ENCODE assay signal across 18 mouse cellular contexts in the genomic region with DNA sequence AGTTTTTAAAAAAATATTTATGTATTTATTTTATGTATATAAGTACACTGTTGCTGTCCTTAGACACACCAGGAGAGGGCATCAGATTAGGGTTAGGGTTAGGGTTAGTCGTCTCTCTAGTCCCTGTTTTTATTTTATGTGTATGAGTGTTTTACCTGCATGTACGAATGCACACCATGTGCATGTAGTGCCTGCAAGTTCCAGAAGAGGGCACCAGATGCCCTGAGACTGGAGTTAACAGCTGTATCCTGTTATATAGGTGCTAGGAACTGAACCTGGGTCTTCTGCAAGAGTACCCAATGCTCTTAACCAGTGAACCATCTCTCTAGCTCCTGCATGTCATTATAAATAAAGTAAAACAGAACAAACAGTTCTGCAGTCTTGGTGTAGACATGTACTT. TPM values are rescaled to one million over a fixed set of nuclear protein-coding genes. Genes with fewer than 3 reads are reported as not detected.
DNase-seq lines count a peak whose midpoint lies in the region; ATAC-seq and TF ChIP-seq lines count a peak whose summit lies in the region.
"Had no signal": no experiment of that assay in that cellular context is flagged by ENCODE, and none has a peak within 500 bp of the region (broad histone marks: within the 10 kb centered on the region; RNA-seq: fewer than 3 reads in every experiment).

No protein-coding gene starts in this region.

- no peak for ATAC-seq in kidney, postnatal 0 days (replicated peaks; ENCODE audit: low FRiP score, low read depth)
- no peak for ATAC-seq in midbrain, postnatal 0 days (ENCODE audit: low FRiP score)
- no peak for ATAC-seq in midbrain, embryonic 13.5 days
- no peak for ATAC-seq in stomach, postnatal 0 days (ENCODE audit: low FRiP score, low TSS enrichment)
- ATAC-seq: forebrain, embryonic 13.5 days; midbrain, embryonic 15.5 days had no signal

- H3K27me3 ChIP-seq in kidney, postnatal 0 days (ENCODE audit: insufficient read depth, low read length), result no peaks in the 10 kb centered on the region
- no peaks in the 10 kb centered on the region for H3K27me3 ChIP-seq in midbrain, postnatal 0 days (ENCODE audit: insufficient read depth, low read length)
- no peaks in the 10 kb centered on the region for H3K27me3 ChIP-seq in midbrain, embryonic 13.5 days
- H3K27me3 ChIP-seq in MEL (ENCODE audit: control insufficient read depth in 1 of 2, insufficient read depth in 2 of 2, low read length in 2 of 2), result no peaks in the 10 kb centered on the region; a peak in 1 of 4 replicates
- H3K27me3 ChIP-seq in stomach, postnatal 0 days (ENCODE audit: control insufficient read depth, insufficient read depth, low read length), result no peaks in the 10 kb centered on the region
- H3K27me3 ChIP-seq in cerebellum, adult 2 months (ENCODE audit: control insufficient read depth, insufficient read depth, low read length), result 0 out of 2 replicates have a peak, but pooled peaks cover 2% of the 10 kb centered on the region
- H3K27me3 ChIP-seq: forebrain, embryonic 13.5 days; liver, embryonic 15.5 days; midbrain, embryonic 15.5 days had no signal

- H3K4me2 ChIP-seq in kidney, postnatal 0 days (ENCODE audit: low read length), result no peak overlapping the region
- no peak overlapping the region for H3K4me2 ChIP-seq in midbrain, postnatal 0 days (ENCODE audit: low read depth, low read length, poor library complexity, severe bottlenecking)
- H3K4me2 ChIP-seq in midbrain, embryonic 13.5 days (replicated peaks), result no peak overlapping the region
- H3K4me2 ChIP-seq in stomach, postnatal 0 days (replicated peaks; ENCODE audit: low read depth), result no peak overlapping the region
- H3K4me2 ChIP-seq: forebrain, embryonic 13.5 days; liver, embryonic 15.5 days; midbrain, embryonic 15.5 days had no signal

- TF ChIP-seq EP300 in MEL (IDR thresholded peaks at IDR 0.05; ENCODE audit: low read depth in 1 of 2, low read length in 2 of 2), result no peak
- TF ChIP-seq EP300 in stomach, postnatal 0 days (optimal IDR thresholded peaks at IDR 0.05), result no peak

- no peaks in the 10 kb centered on the region for H3K36me3 ChIP-seq in kidney, postnatal 0 days (ENCODE audit: insufficient read depth, low read length)
- H3K36me3 ChIP-seq in midbrain, postnatal 0 days (ENCODE audit: insufficient read depth, low read length), result peaks cover 4% of the 10 kb centered on the region; the same call in 1 of the 2 replicates
- no peaks in the 10 kb centered on the region; the same call in 1 of the 2 replicates for H3K36me3 ChIP-seq in midbrain, embryonic 13.5 days
- H3K36me3 ChIP-seq in MEL (ENCODE audit: control insufficient read depth in 1 of 2, insufficient read depth in 2 of 2, low read length in 2 of 2), result no peaks in the 10 kb centered on the region
- no peaks in the 10 kb centered on the region for H3K36me3 ChIP-seq in stomach, postnatal 0 days (ENCODE audit: control insufficient read depth, insufficient read depth, low read length)
- H3K36me3 ChIP-seq: liver, embryonic 15.5 days; midbrain, embryonic 15.5 days had no signal

- no peaks in the 10 kb centered on the region for H3K4me1 ChIP-seq in kidney, postnatal 0 days (replicated peaks; ENCODE audit: insufficient read depth, low read length)
- H3K4me1 ChIP-seq in midbrain, postnatal 0 days (ENCODE audit: insufficient read depth, low read length), result no peaks in the 10 kb centered on the region
- H3K4me1 ChIP-seq in midbrain, embryonic 13.5 days (replicated peaks), result no peaks in the 10 kb centered on the region
- H3K4me1 ChIP-seq in MEL (ENCODE audit: control insufficient read depth in 1 of 2, insufficient read depth in 2 of 2, low read length in 2 of 2), result no peaks in the 10 kb centered on the region
- H3K4me1 ChIP-seq in stomach, postnatal 0 days (replicated peaks; ENCODE audit: control insufficient read depth, insufficient read depth), result no peaks in the 10 kb centered on the region
- 0 out of 2 replicates have a peak, but pooled peaks cover 2% of the 10 kb centered on the region for H3K4me1 ChIP-seq in cerebellum, adult 2 months (ENCODE audit: control insufficient read depth, insufficient read depth, low read length)
- H3K4me1 ChIP-seq: liver, embryonic 15.5 days; midbrain, embryonic 15.5 days had no signal

- H3K27ac ChIP-seq in kidney, postnatal 0 days, result no peak overlapping the region
- no peak overlapping the region for H3K27ac ChIP-seq in midbrain, postnatal 0 days (ENCODE audit: low read depth, low read length)
- no peak overlapping the region for H3K27ac ChIP-seq in midbrain, embryonic 13.5 days
- no peak overlapping the region for H3K27ac ChIP-seq in MEL (ENCODE audit: control insufficient read depth, low read depth, low read length)
- H3K27ac ChIP-seq in stomach, postnatal 0 days (replicated peaks), result no peak overlapping the region
- H3K27ac ChIP-seq in cerebellum, adult 2 months (ENCODE audit: insufficient read depth, low read length), result no peak overlapping the region
- H3K27ac ChIP-seq: forebrain, embryonic 13.5 days; liver, embryonic 15.5 days; macrophage; midbrain, embryonic 15.5 days had no signal

- peak; percentile 26; the same call in 1 of the 2 replicates for TF ChIP-seq CTCF in kidney, postnatal 0 days (IDR thresholded peaks at IDR 0.05; ENCODE audit: low read depth)
- TF ChIP-seq CTCF in midbrain, postnatal 0 days (IDR thresholded peaks at IDR 0.05), result peak; percentile 44
- TF ChIP-seq CTCF in MEL (IDR thresholded peaks at IDR 0.05 in 2 of 3, conservative IDR thresholded peaks at IDR 0.05 in 1 of 3; ENCODE audit: control insufficient read depth in 1 of 3, insufficient read depth in 1 of 3, low read depth in 2 of 3, low read length in 3 of 3, poor library complexity in 1 of 3, severe bottlenecking in 1 of 3), result peak; percentile 14 to 30 (median 27); a peak in 2 of 6 replicates
- TF ChIP-seq CTCF in stomach, postnatal 0 days (IDR thresholded peaks at IDR 0.05; ENCODE audit: low read depth), result peak; percentile 54
- no peak for TF ChIP-seq CTCF in cerebellum, adult 2 months (IDR thresholded peaks at IDR 0.05; ENCODE audit: borderline replicate concordance, insufficient read depth, low read depth, low read length)

- H3K4me3 ChIP-seq in kidney, postnatal 0 days (replicated peaks; ENCODE audit: low read depth, low read length), result no peak overlapping the region
- H3K4me3 ChIP-seq in midbrain, postnatal 0 days (ENCODE audit: low read depth, low read length), result no peak overlapping the region
- H3K4me3 ChIP-seq in midbrain, embryonic 13.5 days (replicated peaks), result no peak overlapping the region
- H3K4me3 ChIP-seq in MEL (ENCODE audit: control insufficient read depth in 1 of 2, insufficient read depth in 1 of 2, low read depth in 2 of 2, low read length in 2 of 2), result no peak overlapping the region
- H3K4me3 ChIP-seq in stomach, postnatal 0 days (ENCODE audit: low read depth, low read length), result no peak overlapping the region
- H3K4me3 ChIP-seq in cerebellum, adult 2 months (replicated peaks; ENCODE audit: insufficient read depth, low read depth, low read length), result no peak overlapping the region
- H3K4me3 ChIP-seq: forebrain, embryonic 13.5 days; liver, embryonic 15.5 days; midbrain, embryonic 15.5 days had no signal

- no peaks in the 10 kb centered on the region for H3K79me2 ChIP-seq in MEL (ENCODE audit: control insufficient read depth, insufficient read depth, low read length, poor library complexity)

- TF ChIP-seq RAD21 in MEL (IDR thresholded peaks at IDR 0.05; ENCODE audit: low read depth, low read length), result no peak

- H3K9ac ChIP-seq in kidney, postnatal 0 days (ENCODE audit: low read depth, low read length), result no peak overlapping the region
- H3K9ac ChIP-seq in midbrain, postnatal 0 days (replicated peaks; ENCODE audit: low read length, poor library complexity, severe bottlenecking), result no peak overlapping the region
- H3K9ac ChIP-seq in midbrain, embryonic 13.5 days (replicated peaks), result no peak overlapping the region
- H3K9ac ChIP-seq in MEL (ENCODE audit: control insufficient read depth, low read depth, low read length, poor library complexity, severe bottlenecking), result no peak overlapping the region
- H3K9ac ChIP-seq in stomach, postnatal 0 days (ENCODE audit: low read length), result no peak overlapping the region
- H3K9ac ChIP-seq: forebrain, embryonic 13.5 days; liver, embryonic 15.5 days; midbrain, embryonic 15.5 days had no signal

- H3K9me3 ChIP-seq in kidney, postnatal 0 days (replicated peaks; ENCODE audit: low read length), result no peaks in the 10 kb centered on the region
- no peaks in the 10 kb centered on the region for H3K9me3 ChIP-seq in midbrain, postnatal 0 days (ENCODE audit: low read length)
- 0 out of 2 replicates have a peak, but pooled peaks cover 3% of the 10 kb centered on the region for H3K9me3 ChIP-seq in midbrain, embryonic 13.5 days
- no peaks in the 10 kb centered on the region for H3K9me3 ChIP-seq in MEL (replicated peaks; ENCODE audit: insufficient read depth, low read length)
- 0 out of 2 replicates have a peak, but pooled peaks cover 4% of the 10 kb centered on the region for H3K9me3 ChIP-seq in stomach, postnatal 0 days (ENCODE audit: control insufficient read depth, low read length)
- H3K9me3 ChIP-seq: liver, embryonic 15.5 days; midbrain, embryonic 15.5 days had no signal

- TF ChIP-seq POLR2A in MEL (IDR thresholded peaks at IDR 0.05; ENCODE audit: control insufficient read depth in 1 of 2, insufficient read depth in 1 of 2, low read depth in 1 of 2, low read length in 2 of 2, poor library complexity in 1 of 2), result no peak
- no peak for TF ChIP-seq POLR2A in cerebellum, adult 2 months (IDR thresholded peaks at IDR 0.05; ENCODE audit: borderline replicate concordance, insufficient read depth, low read length)

- DNase-seq in kidney, postnatal 0 days (ENCODE audit: low spot score), result no peak
- no peak for DNase-seq in kidney, postnatal 25 days
- DNase-seq in midbrain, postnatal 0 days (ENCODE audit: low spot score), result no peak
- peak; percentile 7 for DNase-seq in MEL (ENCODE audit: low read depth, low spot score)
- no peak for DNase-seq in stomach, postnatal 0 days (ENCODE audit: low spot score)
- no peak for DNase-seq in cerebellum, adult 2 months
- DNase-seq: adrenal gland, adult 8-10 months; cerebellum, adult 9-10 months; embryo, embryonic 11 days; heart, adult 18-20 months; heart, postnatal 14 days; kidney, postnatal 10 days; right cerebral cortex, postnatal 25 days had no signal

- whole genome bisulfite sequencing in kidney, postnatal 0 days, result 93% methylated on average over 2 of the region's 2 CpGs
- WGBS in midbrain, postnatal 0 days, result 97% methylated on average over 2 of the region's 2 CpGs
- 91% methylated on average over 2 of the region's 2 CpGs for whole genome bisulfite sequencing in midbrain, embryonic 13.5 days
- 87% methylated on average over 2 of the region's 2 CpGs for WGBS in stomach, postnatal 0 days
- 97% methylated on average over 2 of the region's 2 CpGs for WGBS in cerebellum, adult 2 months

RNA-seq across cellular contexts. Expression of gene Adamtsl3, which starts 48.3 kb away (rescaled TPM):
- polyA plus RNA-seq in kidney, postnatal 0 days (2015; fragmentation: Nextera tagmentation; extraction: Ambion mirVana), result 0.47 and 0.65 TPM in 2 replicates
- 4.2 and 4.3 TPM in 2 replicates for total RNA-seq in midbrain, postnatal 0 days (2014; rRNA removed)
- polyA plus RNA-seq in midbrain, postnatal 0 days (2015; fragmentation: Nextera tagmentation; extraction: Ambion mirVana), result 0.91 and 1.2 TPM in 2 replicates
- 0.22 and 0.32 TPM in 2 replicates for polyA plus RNA-seq in midbrain, embryonic 13.5 days (2015; fragmentation: Nextera tagmentation; extraction: Ambion mirVana)
- total RNA-seq in MEL (2012; rRNA removed), result not detected in 2 replicates
- polyA plus RNA-seq in MEL (2012; ENCODE audit: insufficient read depth in 1 of 2, insufficient read length in 2 of 2, low read depth in 1 of 2, low replicate concordance in 2 of 2, missing spikeins in 1 of 2), result not detected
- 2.2 and 2.3 TPM in 2 replicates for polyA plus RNA-seq in stomach, postnatal 0 days (2015; fragmentation: Nextera tagmentation; extraction: Ambion mirVana)
- polyA plus RNA-seq in cerebellum, adult 2 months (2012; rRNA removed), result 0.72 and 0.90 TPM in 2 replicates
- polyA plus RNA-seq: macrophage had no signal
